Mouse (Mus musculus) embryo, embryonic 9.5 days (tissue): ENCODE measurements at regions not wholly inside any gene's neighbourhood (a gene's known extent, or its start where the extent isn't known, plus 50 kb on each side); places are given as distances from the start of the nearest gene placed in this dataset.

Source experiments
- DNase-seq: peaks from one replicate; pipeline ENCODE4 v3.0.0-alpha.2; 2017; ENCODE audit errors: extremely low spot score

GRCm38 (mm10) chr5:118424764-118425568, 135.5 kb upstream of the Med13l start:
- DNase-seq, result no peak

GRCm38 (mm10) chr5:118426673-118427072, 133.8 kb upstream of the Med13l start:
- DNase-seq, result no peak

GRCm38 (mm10) chr5:118428323-118429095, 132.0 kb upstream of the Med13l start:
- DNase-seq, result no peak

- no peak for DNase-seq
Measured at GRCm38 (mm10) chr5:118433599-118433998, 126.9 kb upstream of the Med13l start.

- DNase-seq, result no peak
Measured at GRCm38 (mm10) chr5:118434718-118435555, 125.5 kb upstream of the Med13l start.

GRCm38 (mm10) chr5:118435556-118435950, 124.9 kb upstream of the Med13l start:
- DNase-seq, result no peak

- DNase-seq, result no peak
Measured at GRCm38 (mm10) chr5:118436035-118436434, 124.4 kb upstream of the Med13l start.

- DNase-seq, result no peak
Measured at GRCm38 (mm10) chr5:118436474-118437306, 123.8 kb upstream of the Med13l start.

GRCm38 (mm10) chr5:118437307-118437610, 123.2 kb upstream of the Med13l start:
- DNase-seq, result no peak

- DNase-seq, result no peak
Measured at GRCm38 (mm10) chr5:118438016-118438415, 122.5 kb upstream of the Med13l start.

GRCm38 (mm10) chr5:118444538-118445251, 115.8 kb upstream of the Med13l start:
- no peak for DNase-seq

- no peak for DNase-seq
Measured at GRCm38 (mm10) chr5:118445252-118445987, 115.1 kb upstream of the Med13l start.

- no peak for DNase-seq
Measured at GRCm38 (mm10) chr5:118445988-118446280, 114.5 kb upstream of the Med13l start.

- DNase-seq, result no peak
Measured at GRCm38 (mm10) chr5:118446878-118447277, 113.6 kb upstream of the Med13l start.

GRCm38 (mm10) chr5:118447366-118447765, 113.1 kb upstream of the Med13l start:
- no peak for DNase-seq

- DNase-seq, result no peak
Measured at GRCm38 (mm10) chr5:118448884-118449515, 111.5 kb upstream of the Med13l start.

GRCm38 (mm10) chr5:118449893-118450292, 110.6 kb upstream of the Med13l start:
- no peak for DNase-seq

- no peak for DNase-seq
Measured at GRCm38 (mm10) chr5:118452052-118452451, 108.4 kb upstream of the Med13l start.

GRCm38 (mm10) chr5:118454096-118454495, 106.4 kb upstream of the Med13l start:
- no peak for DNase-seq
